Mouse (Mus musculus) heart, embryonic 10.5 days (tissue): ENCODE measurements at regions not wholly inside any gene's neighbourhood (a gene's known extent, or its start where the extent isn't known, plus 50 kb on each side); places are given as distances from the start of the nearest gene placed in this dataset.

Experiments
- DNase-seq: peaks from one replicate; pipeline ENCODE4 v3.0.0-alpha.2; 2017; ENCODE audit warnings: low spot score
- H3K27ac ChIP-seq: fragments of 300-500 bp; sonication (generic); 2 replicates; pipeline ENCODE4 v1.5.1; 2016; ENCODE audit warnings: mild to moderate bottlenecking
- H3K27me3 ChIP-seq: fragments of 300-500 bp; sonication (generic); 2 replicates; pipeline ENCODE4 v1.6.1; 2016; ENCODE audit warnings: mild to moderate bottlenecking; ENCODE audit not compliant: poor library complexity, insufficient read depth, severe bottlenecking
- H3K36me3 ChIP-seq: fragments of 300-500 bp; sonication (generic); 2 replicates; pipeline ENCODE4 v1.6.1; 2016; ENCODE audit warnings: mild to moderate bottlenecking, moderate library complexity
- H3K4me1 ChIP-seq: fragments of 300-500 bp; sonication (generic); 2 replicates; pipeline ENCODE4 v1.6.1; 2016; ENCODE audit warnings: mild to moderate bottlenecking
- H3K4me3 ChIP-seq: fragments of 300-500 bp; sonication (generic); 2 replicates; pipeline ENCODE4 v1.5.1; 2016; ENCODE audit warnings: mild to moderate bottlenecking, moderate library complexity
- H3K9me3 ChIP-seq: fragments of 300-500 bp; sonication (generic); 2 replicates; pipeline ENCODE4 v1.6.1; 2016; ENCODE audit warnings: mild to moderate bottlenecking, moderate library complexity
- WGBS: fragments of 180-500 bp; shearing (Covaris S2); methylation state at CpG from one replicate; pipeline ENCODE4 v1.1.7; 2016; 5-methylcytosine and 5-hydroxymethylcytosine counted together

GRCm38 (mm10) chr7:66479321-66479720 is 52.0 kb upstream of the Aldh1a3 start:
- DNase-seq: no peak
- Histone ChIP-seq H3K9me3 (no peaks in the 10 kb centered on the region), H3K27me3 (no peaks in the 10 kb centered on the region), H3K4me1 (peaks cover 16% of the 10 kb centered on the region), H3K4me3 (no peak overlapping the region), H3K27ac (no peak overlapping the region), H3K36me3 (no peaks in the 10 kb centered on the region)
- 90% methylated on average over 4 of the region's 4 CpGs for WGBS

DNA sequence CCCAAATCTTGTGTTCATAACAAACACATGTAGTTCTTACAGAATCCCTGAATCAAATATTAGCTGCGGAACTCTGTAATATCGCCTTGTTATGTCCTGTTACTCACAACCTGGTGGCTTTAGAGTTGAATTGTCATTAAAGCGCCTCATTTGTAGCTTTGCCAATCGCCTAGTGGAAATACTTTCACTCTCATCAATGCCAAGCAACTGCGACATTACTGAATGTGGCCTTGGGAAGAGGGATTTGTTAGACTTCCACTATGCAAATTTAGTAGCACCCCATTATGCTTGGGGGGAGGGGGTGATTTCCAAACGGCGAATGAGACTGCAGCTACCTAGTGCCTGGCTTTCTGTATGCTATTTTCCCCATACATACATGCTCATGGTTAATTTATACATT is 50.8 kb upstream of the Aldh1a3 start:
- WGBS: 83% methylated on average over 7 of the region's 7 CpGs
- H3K4me1 ChIP-seq: peaks cover 16% of the 10 kb centered on the region

GRCm38 (mm10) chr7:66477475-66477874 is 50.2 kb upstream of the Aldh1a3 start:
- Histone ChIP-seq H3K27me3 (no peaks in the 10 kb centered on the region), H3K4me1 (peaks cover 16% of the 10 kb centered on the region), H3K4me3 (no peak overlapping the region), H3K27ac (0 out of 2 replicates have a peak overlapping the region, but pooled peaks have one; percentile 36), H3K36me3 (no peaks in the 10 kb centered on the region), H3K9me3 (no peaks in the 10 kb centered on the region)
- 45% methylated on average over 5 of the region's 5 CpGs for WGBS
- DNase-seq: peak; percentile 78

More for the DNA sequence above, 50.8 kb upstream of the Aldh1a3 start:
- Histone ChIP-seq H3K36me3 (no peaks in the 10 kb centered on the region), H3K27ac (no peak overlapping the region), H3K4me3 (no peak overlapping the region), H3K9me3 (no peaks in the 10 kb centered on the region), H3K27me3 (no peaks in the 10 kb centered on the region)
- no peak for DNase-seq
